Mouse (Mus musculus): ENCODE data around the gene Crtc1. TPM values are rescaled to one million over a fixed set of nuclear protein-coding genes. Genes with fewer than 3 reads are reported as not detected.

Gene Crtc1
- total RNA-seq, 1 experiment: 4.9 TPM

DNA sequence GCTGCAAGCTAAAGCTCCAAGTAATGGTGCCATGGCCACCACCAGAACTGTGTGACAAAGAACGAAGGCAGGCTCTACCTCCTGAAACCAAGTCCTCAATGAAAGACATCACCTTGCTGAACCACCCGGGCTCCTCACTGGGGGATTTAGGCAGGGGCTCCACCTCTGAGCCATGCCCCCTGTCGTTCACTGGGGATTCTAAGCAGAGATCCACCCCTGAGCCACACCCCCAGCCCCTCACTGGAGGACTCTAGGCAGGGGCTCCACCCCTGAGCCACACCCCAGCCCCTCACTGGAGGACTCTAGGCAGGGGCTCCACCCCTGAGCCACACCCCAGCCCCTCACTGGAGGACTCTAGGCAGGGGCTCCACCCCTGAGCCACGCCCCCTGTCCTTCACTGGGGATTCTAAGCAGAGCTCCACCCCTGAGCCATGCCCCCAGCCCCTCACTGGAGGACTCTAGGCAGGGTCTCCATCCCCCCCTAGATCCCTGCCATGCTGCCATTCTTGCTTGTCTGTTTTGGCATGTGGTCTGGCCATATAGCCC is 6.3 kb downstream of the Crtc1 start:
- peak; percentile 52 for DNase-seq (ENCODE audit: low read depth, low spot score)
- in situ Hi-C loops (cut with MboI; ENCODE audit: low sequenced_read_pairs in 2 of 2, unreplicated experiment in 2 of 2): no loop called here
- no peak for TF ChIP-seq ZNF384 (IDR thresholded peaks at IDR 0.05; ENCODE audit: low read depth, low read length)
- TF ChIP-seq ZC3H11A (IDR thresholded peaks at IDR 0.05; ENCODE audit: borderline replicate concordance, low read depth, low read length): no peak
- TF ChIP-seq HCFC1 (IDR thresholded peaks at IDR 0.05; ENCODE audit: borderline replicate concordance, insufficient read depth, low read length): no peak
- no peak for TF ChIP-seq MAFK (IDR thresholded peaks at IDR 0.05; ENCODE audit: insufficient read depth, low read depth, low read length)
- no peak for TF ChIP-seq CHD2 (IDR thresholded peaks at IDR 0.05; ENCODE audit: low read depth, low read length)
- Histone ChIP-seq H3K9ac (ENCODE audit: insufficient read depth, low read depth, low read length, poor library complexity, severe bottlenecking) (no peak overlapping the region), H3K36me3 (ENCODE audit: control insufficient read depth, insufficient read depth, low read length, poor library complexity, severe bottlenecking) (no peaks in the 10 kb centered on the region), H3K27ac (ENCODE audit: insufficient read depth, low read depth, low read length, poor library complexity, severe bottlenecking) (no peak overlapping the region), H3K4me3 (ENCODE audit: insufficient read depth in 1 of 2, low read depth in 1 of 2, low read length in 2 of 2, poor library complexity in 1 of 2, severe bottlenecking in 1 of 2) (no peak overlapping the region), H3K9me3 (ENCODE audit: control insufficient read depth, insufficient read depth, low read depth, low read length) (no peaks in the 10 kb centered on the region), H3K4me1 (ENCODE audit: control insufficient read depth in 2 of 2, insufficient read depth in 2 of 2, low read length in 2 of 2, poor library complexity in 1 of 2) (peaks cover 0 to 3% of the 10 kb centered on the region in 2 experiments; a peak in 1 of 4 replicates)

DNA sequence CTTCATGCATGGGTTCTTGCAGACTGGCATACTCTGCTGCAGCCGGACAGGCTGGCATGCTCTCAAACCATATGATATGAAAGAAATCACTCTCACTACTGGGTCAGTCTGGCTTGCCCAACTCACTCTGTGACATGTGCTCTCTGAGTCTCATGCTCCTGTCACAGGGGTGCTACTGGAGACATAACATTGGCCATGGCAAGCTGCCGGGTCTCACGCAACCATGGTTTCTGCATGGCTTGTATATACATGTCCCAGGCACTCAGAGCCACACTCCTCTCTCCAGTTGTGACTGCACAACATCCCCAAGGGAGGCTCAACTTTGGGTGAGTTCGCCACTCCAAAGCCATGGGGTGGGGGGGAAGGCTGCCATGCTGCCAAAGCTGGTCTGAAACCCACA is 8.2 kb downstream of the Crtc1 start:
- TF ChIP-seq ZC3H11A (IDR thresholded peaks at IDR 0.05; ENCODE audit: borderline replicate concordance, low read depth, low read length) (no peak), MAFK (IDR thresholded peaks at IDR 0.05; ENCODE audit: insufficient read depth, low read depth, low read length) (no peak), ZNF384 (IDR thresholded peaks at IDR 0.05; ENCODE audit: low read depth, low read length) (no peak), HCFC1 (IDR thresholded peaks at IDR 0.05; ENCODE audit: borderline replicate concordance, insufficient read depth, low read length) (no peak), CHD2 (IDR thresholded peaks at IDR 0.05; ENCODE audit: low read depth, low read length) (no peak)
- Histone ChIP-seq H3K27ac (ENCODE audit: insufficient read depth, low read depth, low read length, poor library complexity, severe bottlenecking) (no peak overlapping the region), H3K4me3 (ENCODE audit: insufficient read depth in 1 of 2, low read depth in 1 of 2, low read length in 2 of 2, poor library complexity in 1 of 2, severe bottlenecking in 1 of 2) (no peak overlapping the region), H3K9ac (ENCODE audit: insufficient read depth, low read depth, low read length, poor library complexity, severe bottlenecking) (no peak overlapping the region), H3K9me3 (ENCODE audit: control insufficient read depth, insufficient read depth, low read depth, low read length) (no peaks in the 10 kb centered on the region), H3K36me3 (ENCODE audit: control insufficient read depth, insufficient read depth, low read length, poor library complexity, severe bottlenecking) (no peaks in the 10 kb centered on the region), H3K4me1 (ENCODE audit: control insufficient read depth in 2 of 2, insufficient read depth in 2 of 2, low read length in 2 of 2, poor library complexity in 1 of 2) (peaks cover 0 to 3% of the 10 kb centered on the region in 2 experiments; a peak in 1 of 4 replicates)
- DNase-seq (ENCODE audit: low read depth, low spot score): no peak
- in situ Hi-C loops (cut with MboI; ENCODE audit: low sequenced_read_pairs in 2 of 2, unreplicated experiment in 2 of 2): no loop called here

DNA sequence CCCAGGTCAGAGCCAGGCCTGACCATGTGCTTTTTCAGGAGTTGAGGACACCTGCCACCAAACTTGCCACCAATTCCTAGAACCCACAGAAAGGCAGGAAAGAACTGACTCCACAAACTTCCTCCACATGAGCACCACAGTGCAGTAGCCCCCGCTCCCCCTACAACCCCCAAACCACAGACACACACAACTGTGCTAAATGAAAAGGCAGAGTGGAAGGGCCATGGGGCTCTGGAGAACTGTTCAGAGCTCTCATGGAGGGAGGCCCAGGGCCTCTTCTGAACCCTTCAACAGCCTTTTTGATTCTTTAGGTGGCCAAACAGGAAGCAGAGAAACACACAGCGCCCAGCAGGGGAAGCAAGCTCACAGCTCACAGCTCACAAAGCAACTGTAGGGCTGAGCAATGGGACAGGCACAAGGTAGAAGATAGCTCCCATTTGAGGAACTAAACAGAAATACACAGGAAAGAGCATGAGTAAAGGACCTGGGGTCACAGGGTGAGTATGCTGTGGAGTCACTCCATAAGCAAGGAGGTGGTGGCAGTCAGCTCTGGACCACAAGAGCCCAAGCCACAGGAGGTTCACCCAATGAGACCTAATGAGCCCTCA is 13.0 kb downstream of the Crtc1 start:
- Histone ChIP-seq H3K9ac (ENCODE audit: insufficient read depth, low read depth, low read length, poor library complexity, severe bottlenecking) (no peak overlapping the region), H3K9me3 (ENCODE audit: control insufficient read depth, insufficient read depth, low read depth, low read length) (no peaks in the 10 kb centered on the region), H3K36me3 (ENCODE audit: control insufficient read depth, insufficient read depth, low read length, poor library complexity, severe bottlenecking) (no peaks in the 10 kb centered on the region), H3K4me1 (ENCODE audit: control insufficient read depth in 2 of 2, insufficient read depth in 2 of 2, low read length in 2 of 2, poor library complexity in 1 of 2) (no peaks in the 10 kb centered on the region), H3K4me3 (ENCODE audit: insufficient read depth in 1 of 2, low read depth in 1 of 2, low read length in 2 of 2, poor library complexity in 1 of 2, severe bottlenecking in 1 of 2) (no peak overlapping the region), H3K27ac (ENCODE audit: insufficient read depth, low read depth, low read length, poor library complexity, severe bottlenecking) (no peak overlapping the region)
- DNase-seq (ENCODE audit: low read depth, low spot score): no peak
- TF ChIP-seq MAFK (IDR thresholded peaks at IDR 0.05; ENCODE audit: insufficient read depth, low read depth, low read length): no peak
- no peak for TF ChIP-seq ZNF384 (IDR thresholded peaks at IDR 0.05; ENCODE audit: low read depth, low read length)
- TF ChIP-seq ZC3H11A (IDR thresholded peaks at IDR 0.05; ENCODE audit: borderline replicate concordance, low read depth, low read length): no peak
- no peak for TF ChIP-seq CHD2 (IDR thresholded peaks at IDR 0.05; ENCODE audit: low read depth, low read length)
- no peak for TF ChIP-seq HCFC1 (IDR thresholded peaks at IDR 0.05; ENCODE audit: borderline replicate concordance, insufficient read depth, low read length)
- in situ Hi-C loops (cut with MboI; ENCODE audit: low sequenced_read_pairs in 2 of 2, unreplicated experiment in 2 of 2): no loop called here

DNA sequence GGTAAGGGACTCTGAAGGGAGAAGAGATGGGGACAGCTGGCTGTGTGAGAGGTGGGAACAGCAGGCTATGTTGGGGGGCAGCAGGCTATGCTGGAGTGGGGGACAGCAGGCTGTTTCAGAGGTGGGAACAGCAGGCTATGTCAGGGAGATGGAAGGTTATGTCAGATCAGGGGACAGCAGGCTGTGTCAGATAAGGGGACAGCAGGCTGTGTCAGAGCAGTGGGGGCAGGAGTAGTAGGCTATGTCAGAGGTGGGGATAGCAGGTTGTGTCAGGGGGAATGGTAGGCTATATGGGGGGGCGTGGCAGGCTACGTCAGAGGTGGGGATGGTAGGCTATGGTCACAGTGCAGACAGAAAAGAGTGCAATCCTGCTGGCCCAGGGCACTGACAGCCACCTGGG is 16.7 kb downstream of the Crtc1 start:
- no peak for DNase-seq (ENCODE audit: low read depth, low spot score)
- no peak for TF ChIP-seq CHD2 (IDR thresholded peaks at IDR 0.05; ENCODE audit: low read depth, low read length)
- Histone ChIP-seq H3K4me1 (ENCODE audit: control insufficient read depth in 2 of 2, insufficient read depth in 2 of 2, low read length in 2 of 2, poor library complexity in 1 of 2) (no peaks in the 10 kb centered on the region), H3K9me3 (ENCODE audit: control insufficient read depth, insufficient read depth, low read depth, low read length) (no peaks in the 10 kb centered on the region), H3K36me3 (ENCODE audit: control insufficient read depth, insufficient read depth, low read length, poor library complexity, severe bottlenecking) (no peaks in the 10 kb centered on the region), H3K4me3 (ENCODE audit: insufficient read depth in 1 of 2, low read depth in 1 of 2, low read length in 2 of 2, poor library complexity in 1 of 2, severe bottlenecking in 1 of 2) (no peak overlapping the region), H3K9ac (ENCODE audit: insufficient read depth, low read depth, low read length, poor library complexity, severe bottlenecking) (no peak overlapping the region), H3K27ac (ENCODE audit: insufficient read depth, low read depth, low read length, poor library complexity, severe bottlenecking) (no peak overlapping the region)
- in situ Hi-C loops (cut with MboI; ENCODE audit: low sequenced_read_pairs in 2 of 2, unreplicated experiment in 2 of 2): no loop called here
